Mouse (Mus musculus): ENCODE data around the gene Ap3b2. TPM values are rescaled to one million over a fixed set of nuclear protein-coding genes. Genes with fewer than 3 reads are reported as not detected.

Ap3b2 gene
- polyA plus RNA-seq, 1 experiment: not detected

GRCm38 (mm10) chr7:81454331-81455039 lies 39.2 kb downstream of the Ap3b2 start:
- Histone ChIP-seq H3K9me3 (ENCODE audit: control insufficient read depth, low read length) (peaks cover 5% of the 10 kb centered on the region), H3K4me1 (ENCODE audit: control insufficient read depth) (no peaks in the 10 kb centered on the region), H3K27me3 (ENCODE audit: control insufficient read depth) (peaks cover 71% of the 10 kb centered on the region), H3K36me3 (ENCODE audit: control insufficient read depth) (no peaks in the 10 kb centered on the region), H3K4me3 (replicated peaks) (no peak overlapping the region)
- TF ChIP-seq GATA1 (IDR thresholded peaks at IDR 0.05; ENCODE audit: low read length): no peak
- TF ChIP-seq TAL1 (IDR thresholded peaks at IDR 0.05; ENCODE audit: low read length): no peak

- H3K36me3 ChIP-seq (ENCODE audit: control insufficient read depth): no peaks in the 10 kb centered on the region
- no peak overlapping the region for H3K4me3 ChIP-seq (replicated peaks)
- H3K27me3 ChIP-seq (ENCODE audit: control insufficient read depth): peaks cover 71% of the 10 kb centered on the region
- peaks cover 5% of the 10 kb centered on the region for H3K9me3 ChIP-seq (ENCODE audit: control insufficient read depth, low read length)
- no peaks in the 10 kb centered on the region for H3K4me1 ChIP-seq (ENCODE audit: control insufficient read depth)
- no peak for TF ChIP-seq GATA1 (IDR thresholded peaks at IDR 0.05; ENCODE audit: low read length)
Measured at GRCm38 (mm10) chr7:81453443-81454274, 40.1 kb downstream of the Ap3b2 start.

- Histone ChIP-seq H3K27me3 (ENCODE audit: control insufficient read depth) (peaks cover 69% of the 10 kb centered on the region), H3K36me3 (ENCODE audit: control insufficient read depth) (no peaks in the 10 kb centered on the region), H3K4me3 (replicated peaks) (no peak overlapping the region), H3K4me1 (ENCODE audit: control insufficient read depth) (no peaks in the 10 kb centered on the region), H3K9me3 (ENCODE audit: control insufficient read depth, low read length) (peaks cover 5% of the 10 kb centered on the region)
- TF ChIP-seq GATA1 (IDR thresholded peaks at IDR 0.05; ENCODE audit: low read length): no peak
- no peak for TF ChIP-seq TAL1 (IDR thresholded peaks at IDR 0.05; ENCODE audit: low read length)
Measured at GRCm38 (mm10) chr7:81452971-81453441, 40.7 kb downstream of the Ap3b2 start.

Other genes with a start within 250 kb of the Ap3b2 start
- 31.7 and 36.7 TPM in 2 replicates for gene Rps17, start 148.7 kb downstream of the Ap3b2 start, polyA plus RNA-seq (2012)
- not detected in 2 replicates for gene Cpeb1, start 38.5 kb downstream of the Ap3b2 start, polyA plus RNA-seq (2012)
- gene BC048679, start 4.4 kb upstream of the Ap3b2 start, polyA plus RNA-seq (2012): not detected in 2 replicates
- gene Fsd2, start 73.0 kb upstream of the Ap3b2 start, polyA plus RNA-seq (2012): not detected in 2 replicates
- gene Whamm, start 77.3 kb upstream of the Ap3b2 start, polyA plus RNA-seq (2012): 3.9 and 4.5 TPM in 2 replicates
- gene Homer2, start 213.6 kb upstream of the Ap3b2 start, polyA plus RNA-seq (2012): 0.05 and 0.19 TPM in 2 replicates